Mouse (Mus musculus): ENCODE measurements around the gene Pnma1. TPM values are rescaled to one million over a fixed set of nuclear protein-coding genes. Genes with fewer than 3 reads are reported as not detected.

Pnma1 gene
- total RNA-seq, 2 experiments from 2014 or later: 0.35 to 0.43 TPM

DNA sequence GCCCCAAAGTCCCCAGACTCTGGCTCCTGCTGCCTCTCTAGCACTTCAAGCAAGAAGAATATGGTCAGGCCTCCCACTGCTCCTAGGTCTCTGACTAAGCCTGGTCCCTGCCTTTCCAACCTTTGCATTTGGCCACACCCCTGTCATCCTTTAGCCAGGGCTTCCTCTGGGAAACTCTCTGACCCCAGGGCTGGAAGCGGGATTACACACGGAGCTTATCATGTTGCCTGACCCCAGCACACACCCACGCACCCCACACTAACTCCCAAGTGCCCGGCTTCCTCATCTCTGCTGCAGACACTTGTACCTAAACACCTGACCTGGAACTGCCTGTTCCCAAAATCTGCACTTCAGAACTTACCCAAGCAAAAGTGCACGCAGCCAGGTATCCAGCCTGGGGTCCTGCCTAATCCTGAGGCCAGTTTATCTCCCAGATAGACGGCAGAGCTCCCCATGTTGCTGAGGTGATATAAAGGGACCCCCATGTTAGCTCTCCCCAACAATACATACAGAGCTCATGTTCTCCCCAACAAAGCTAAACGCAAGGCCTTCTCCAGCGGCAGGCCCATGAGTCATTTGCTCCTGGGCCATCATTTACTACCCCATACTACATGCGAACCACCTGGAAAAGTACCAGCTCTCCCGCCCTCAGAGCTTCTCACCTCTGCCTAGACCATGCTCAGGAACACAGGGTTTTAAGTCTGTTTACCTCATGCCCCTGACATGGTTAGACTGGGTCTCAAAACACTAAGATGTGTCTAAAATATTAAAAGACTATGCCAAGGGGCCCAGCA is 30.6 kb upstream of the Pnma1 start:
- intact Hi-C loops (cut with DNase I): no loop called here
- no peak for DNase-seq

DNA sequence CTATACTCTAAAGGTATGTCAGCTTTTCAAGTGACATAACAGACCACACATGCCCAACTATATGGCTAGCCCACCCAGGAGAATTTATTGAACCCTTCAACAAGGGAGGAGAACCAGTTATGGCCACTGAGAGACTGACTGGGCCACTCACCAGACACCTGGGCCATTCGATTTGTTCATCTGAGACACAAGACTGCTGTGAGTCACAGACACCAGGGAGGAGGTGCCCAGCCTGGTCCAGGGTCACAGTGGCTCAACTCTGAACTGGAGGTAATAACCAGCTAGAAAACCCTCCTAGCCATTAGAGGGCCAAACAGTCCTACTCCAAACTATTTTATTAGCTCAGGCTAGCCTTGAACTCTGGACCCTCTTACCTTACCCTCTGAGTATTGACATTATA is 29.8 kb upstream of the Pnma1 start:
- intact Hi-C loops (cut with DNase I): no loop called here
- no peak for DNase-seq

DNA sequence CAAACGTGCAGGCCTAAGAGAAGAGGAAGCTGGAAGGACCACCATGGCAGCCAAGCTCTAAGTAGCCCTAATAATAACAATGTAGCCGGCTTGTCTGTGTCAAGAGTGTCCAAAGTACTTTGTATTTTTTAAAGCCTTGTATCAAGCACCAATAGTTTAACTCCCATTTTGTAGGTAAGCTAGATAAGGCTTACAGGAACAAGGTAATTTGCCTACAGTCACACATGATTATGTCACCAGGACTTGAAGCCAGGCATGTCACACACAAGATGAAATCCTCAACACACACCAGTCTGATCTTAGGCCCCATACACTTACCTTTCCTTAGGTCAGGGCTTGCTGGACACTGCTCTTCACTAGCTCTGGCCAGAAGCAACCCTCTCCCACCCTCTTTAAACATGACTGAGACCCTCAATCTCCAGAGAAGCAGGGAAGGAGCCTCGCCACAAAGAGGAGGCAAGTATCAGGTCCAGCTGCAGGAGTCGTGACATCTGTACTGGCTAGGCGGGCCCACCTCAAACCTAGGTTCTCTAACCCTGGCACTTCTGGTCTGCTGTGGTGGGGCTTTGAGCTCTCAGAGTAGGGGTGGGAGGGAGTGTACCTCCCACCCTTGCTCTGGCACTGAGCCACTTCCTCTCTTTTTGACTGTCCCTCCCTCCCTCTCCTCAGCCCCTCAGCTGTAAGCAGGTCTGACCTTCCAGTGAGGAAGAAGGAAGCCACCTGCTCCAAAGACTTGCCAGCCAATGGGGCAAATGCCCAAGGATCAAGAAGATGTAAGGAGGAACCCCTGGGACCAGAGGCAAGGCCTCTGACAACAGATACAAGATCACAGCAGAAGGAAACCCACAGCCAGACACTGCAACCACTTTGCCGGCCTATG is 28.8 kb upstream of the Pnma1 start:
- intact Hi-C loops (cut with DNase I): no loop called here
- DNase-seq: no peak

DNA sequence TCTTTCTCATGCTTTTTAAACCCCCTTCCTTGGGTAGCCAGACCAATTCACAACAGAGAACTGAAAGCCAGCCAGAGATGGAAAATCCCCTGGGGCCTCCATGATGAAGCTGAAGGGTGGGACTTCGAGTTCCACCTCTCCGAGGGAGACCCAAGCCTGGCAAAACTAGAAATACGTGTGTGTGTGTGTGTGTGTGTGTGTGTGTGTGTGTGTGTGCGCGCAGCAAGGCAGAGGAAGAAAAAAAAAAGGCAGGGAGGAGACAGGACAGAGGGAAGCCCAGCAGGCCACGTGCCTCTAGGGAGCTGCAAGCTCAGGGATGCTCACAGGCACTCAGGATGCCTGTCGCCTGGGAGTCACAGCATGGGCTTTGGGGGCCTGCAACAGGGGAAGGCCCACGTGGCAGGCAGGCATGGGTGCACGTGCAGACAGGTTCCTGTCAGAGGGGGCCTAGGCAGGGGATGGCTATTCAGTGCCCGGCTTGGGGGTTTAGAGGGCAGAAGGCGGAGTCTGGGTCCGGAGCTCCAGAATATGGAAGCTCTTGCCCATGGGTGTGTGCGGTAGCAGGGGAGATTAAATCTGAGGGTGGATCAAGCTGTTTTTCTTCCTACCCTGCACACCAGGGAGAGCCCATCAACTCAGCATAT is 28.0 kb upstream of the Pnma1 start:
- intact Hi-C loops (cut with DNase I): no loop called here
- DNase-seq: peak in 1 of 2 experiments; percentile 47

DNA sequence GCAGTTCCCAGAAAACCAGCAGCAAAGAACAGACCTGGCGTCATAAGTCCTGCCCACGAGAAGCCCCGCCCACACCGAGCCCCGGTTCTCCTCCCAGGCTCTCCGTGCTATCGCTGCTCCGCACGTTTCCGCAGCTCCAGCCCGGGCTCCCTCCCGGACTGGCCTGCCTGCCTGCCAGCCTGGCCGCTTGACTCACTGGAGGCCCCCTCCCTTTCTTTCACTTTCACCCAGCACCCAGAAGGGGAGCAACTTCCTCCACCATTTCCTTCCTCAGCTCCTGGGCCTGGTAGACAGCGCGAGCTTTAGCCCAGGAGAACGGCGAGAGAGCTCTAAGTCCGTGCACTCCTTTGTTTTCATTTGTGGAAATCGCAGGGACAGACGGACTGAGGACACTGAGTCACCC is 27.4 kb upstream of the Pnma1 start:
- DNase-seq: peak; percentile 88 to 90
- intact Hi-C loops (cut with DNase I): loop anchor here (1.0 kb wide), 1 partner anchor 43 kb away; the partner anchor contains the start of gene Elmsan1

DNA sequence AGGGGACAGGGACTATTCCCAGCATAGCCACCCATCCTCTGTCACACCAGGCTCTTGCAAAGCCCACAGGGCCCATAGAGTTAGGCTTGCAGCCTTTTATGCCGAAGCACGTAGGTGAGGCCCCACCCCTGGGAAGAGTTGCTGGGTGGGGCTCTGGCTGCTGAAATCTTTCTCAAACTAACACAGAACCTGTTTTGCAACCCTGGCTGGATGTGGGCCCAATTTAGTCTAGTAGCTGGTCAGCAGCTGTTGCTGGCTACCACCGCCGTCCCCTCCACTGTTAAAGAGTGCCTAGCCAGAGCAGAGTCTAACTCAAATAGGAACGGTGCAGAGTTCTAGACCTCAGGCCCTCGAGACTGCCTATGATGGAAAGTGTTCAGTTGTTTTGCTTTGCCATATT is 26.6 kb upstream of the Pnma1 start:
- DNase-seq: peak; percentile 70 to 71
- intact Hi-C loops (cut with DNase I): loop anchor here (1.0 kb wide), 1 partner anchor 43 kb away; the partner anchor contains the start of gene Elmsan1

DNA sequence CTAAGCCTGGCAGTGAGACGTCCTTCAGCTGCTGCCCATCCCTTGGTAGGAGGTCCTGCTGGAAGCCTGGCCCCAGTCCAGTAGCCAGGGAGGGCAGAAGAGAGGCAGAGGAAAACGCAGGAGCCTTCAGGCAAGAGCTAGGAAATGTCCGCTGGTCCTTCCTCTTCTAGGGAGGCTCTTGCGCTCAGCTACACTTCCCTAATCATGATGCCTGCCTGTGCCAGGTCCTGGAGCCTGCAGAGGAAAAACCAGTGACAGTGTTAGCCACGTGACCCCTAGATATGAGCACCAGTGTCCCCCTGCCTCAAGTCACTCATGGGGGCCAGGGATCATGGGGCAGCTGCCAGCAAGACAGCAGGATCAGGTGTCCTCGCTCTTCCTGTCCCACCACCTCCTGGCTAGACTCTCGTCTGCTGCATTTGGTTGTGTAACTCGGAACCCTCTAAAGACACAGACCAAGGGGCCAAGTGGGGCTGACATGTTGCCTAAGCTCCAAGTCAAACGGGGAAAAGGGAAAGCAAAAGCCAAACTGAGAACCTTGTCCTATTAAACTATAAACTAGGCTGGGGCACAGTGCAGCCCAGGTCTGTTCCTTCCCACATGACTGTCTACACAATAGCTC is 26.0 kb upstream of the Pnma1 start:
- intact Hi-C loops (cut with DNase I): no loop called here
- peak; percentile 49 to 51 for DNase-seq

DNA sequence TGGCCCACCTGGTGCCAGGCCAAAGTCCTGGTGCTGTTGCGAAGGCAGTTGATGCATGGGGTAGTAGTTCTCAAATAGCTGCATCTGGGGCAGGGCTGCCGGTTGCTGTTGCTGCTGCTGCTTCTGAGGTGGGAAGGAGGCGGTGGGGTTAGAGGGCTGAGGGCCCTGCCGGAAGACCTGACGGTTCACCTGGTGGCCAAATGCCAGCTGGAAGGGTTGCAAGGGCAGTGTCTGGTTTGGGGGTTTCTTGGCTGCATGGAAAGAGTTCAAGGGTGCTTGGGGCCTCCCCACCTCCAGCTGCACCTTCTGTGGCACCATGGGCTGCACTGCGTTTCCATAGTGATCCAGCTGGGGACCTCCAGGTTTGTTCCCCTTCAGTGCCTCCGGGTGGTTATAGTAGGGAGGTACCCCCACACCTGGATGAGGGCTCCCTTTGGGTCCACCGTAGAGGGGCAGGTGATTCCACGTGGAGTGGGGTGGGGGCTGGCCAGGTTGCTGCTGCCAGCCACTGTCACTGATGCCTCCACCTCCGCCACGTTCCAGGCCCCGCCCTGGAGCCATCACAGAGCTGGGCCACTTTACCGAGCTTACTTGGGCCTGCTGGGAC is 25.1 kb upstream of the Pnma1 start:
- no peak for DNase-seq
- intact Hi-C loops (cut with DNase I): no loop called here

DNA sequence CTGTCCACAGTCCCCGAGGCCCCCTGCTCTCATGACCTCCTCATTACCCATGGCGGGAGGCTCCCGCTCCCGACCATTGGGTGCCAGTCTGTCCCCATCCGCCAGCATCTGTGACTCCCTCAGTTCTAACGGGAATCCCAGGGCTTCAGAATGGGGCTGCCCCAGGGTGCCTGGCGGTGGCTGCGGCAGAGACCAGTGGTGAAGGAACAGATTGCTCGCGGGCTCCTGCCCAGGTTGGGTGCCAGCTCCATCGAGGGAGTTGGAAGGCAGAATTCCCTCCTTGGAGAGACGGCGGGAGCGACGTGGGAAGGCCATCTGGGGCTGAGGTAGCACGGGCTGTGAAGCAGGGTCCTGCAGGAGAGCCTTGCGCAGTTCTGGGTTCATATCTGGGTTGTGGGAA is 24.6 kb upstream of the Pnma1 start:
- intact Hi-C loops (cut with DNase I): no loop called here
- DNase-seq: no peak

DNA sequence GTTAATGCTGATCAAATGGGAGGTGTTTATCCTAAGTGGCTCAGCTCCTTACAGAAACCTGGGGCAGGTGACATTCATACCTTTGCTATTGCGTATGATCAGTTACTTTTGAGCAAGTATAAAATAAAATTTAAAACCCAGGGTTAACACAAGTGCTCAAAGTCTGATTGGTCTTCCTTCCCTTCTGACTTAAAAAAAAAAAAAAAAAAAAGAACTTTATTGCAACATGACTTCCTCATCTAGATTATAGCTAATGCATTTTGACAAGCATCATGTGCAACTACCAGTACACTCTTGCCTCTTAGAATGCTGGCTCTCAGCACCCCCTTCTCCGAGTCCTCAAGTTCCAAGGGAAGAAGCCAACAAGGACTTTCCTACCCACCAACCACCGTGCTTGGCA is 23.9 kb upstream of the Pnma1 start:
- intact Hi-C loops (cut with DNase I): no loop called here
- no peak for DNase-seq

DNA sequence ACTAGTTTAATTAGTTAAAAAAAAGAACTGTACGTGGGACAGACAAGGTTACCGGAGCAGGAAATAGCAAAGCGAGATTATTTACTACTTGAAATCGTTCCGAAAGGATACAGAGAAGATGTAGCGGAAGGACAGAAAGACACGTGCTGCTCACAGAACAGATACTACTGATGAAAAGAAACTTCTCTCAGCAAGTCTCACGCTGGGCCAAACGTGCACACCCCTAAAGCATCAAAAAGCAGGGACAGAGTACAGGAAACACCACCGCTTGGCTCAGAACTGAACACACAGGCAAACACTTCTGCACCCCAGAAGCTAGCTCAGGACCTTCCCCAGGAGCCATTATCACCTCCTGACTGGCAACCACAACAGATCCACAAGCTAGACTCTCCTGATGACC is 22.3 kb upstream of the Pnma1 start:
- intact Hi-C loops (cut with DNase I): no loop called here
- no peak for DNase-seq

DNA sequence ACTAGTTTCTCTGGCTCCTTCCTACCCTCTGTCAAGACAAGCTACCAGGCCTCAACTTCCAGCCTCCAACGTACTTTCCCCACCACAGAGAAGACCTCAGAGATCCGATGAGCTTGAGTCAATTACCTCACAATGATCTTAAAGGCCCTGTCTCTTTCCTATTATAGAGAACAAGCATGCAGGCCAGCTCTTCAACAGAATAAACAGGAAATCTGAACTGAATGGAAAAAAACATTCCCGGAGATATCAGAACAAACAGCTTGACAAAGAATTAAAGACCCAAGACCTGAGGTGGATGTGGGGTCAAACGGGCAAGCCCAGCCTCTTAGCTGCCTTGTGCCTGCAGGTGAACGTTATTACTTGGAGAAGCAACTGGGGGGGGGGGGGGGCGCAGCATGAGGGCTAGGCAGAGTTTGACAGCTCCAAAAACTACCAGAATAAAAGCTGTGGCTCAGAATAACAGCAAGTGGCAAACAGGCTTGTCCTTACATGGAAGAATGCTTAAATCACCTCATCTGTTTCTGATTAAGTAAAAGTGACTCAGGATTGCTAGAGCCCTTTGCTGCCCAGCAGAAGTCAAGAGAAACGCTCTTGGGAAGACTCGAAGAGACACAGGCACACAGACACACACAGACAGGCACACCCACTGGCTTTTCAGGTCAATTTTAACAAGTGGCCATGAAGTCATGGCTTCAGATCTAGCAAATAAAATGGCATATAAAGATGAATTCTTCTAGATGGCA is 17.5 kb upstream of the Pnma1 start:
- intact Hi-C loops (cut with DNase I): no loop called here
- DNase-seq: no peak

DNA sequence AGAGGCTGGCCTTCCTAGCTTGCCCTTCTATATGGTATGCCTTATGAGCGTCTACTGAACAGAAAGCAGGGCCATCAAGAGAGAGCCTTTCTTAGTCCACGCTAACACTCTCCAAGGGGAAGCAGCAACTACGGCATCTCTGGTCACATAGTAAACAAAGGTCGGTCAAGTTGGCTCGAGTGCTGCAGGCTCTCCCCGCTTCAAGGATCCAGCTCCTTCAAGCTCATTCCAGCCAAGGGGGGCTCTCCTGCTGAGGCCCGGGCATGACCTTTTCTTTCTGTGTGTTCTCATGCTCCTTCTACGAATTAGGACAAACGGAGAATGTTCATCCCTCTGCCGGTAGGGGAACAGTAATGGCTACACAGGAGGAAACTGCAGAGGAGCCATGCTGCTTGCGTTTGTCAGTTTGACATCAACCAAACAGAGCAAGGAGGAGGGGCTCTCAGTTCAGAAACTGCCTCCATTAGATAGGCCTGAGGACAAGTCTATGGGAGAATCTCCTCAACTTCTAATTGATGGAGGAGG is 15.4 kb upstream of the Pnma1 start:
- peak in 1 of 2 experiments; percentile 0 for DNase-seq
- intact Hi-C loops (cut with DNase I): no loop called here

DNA sequence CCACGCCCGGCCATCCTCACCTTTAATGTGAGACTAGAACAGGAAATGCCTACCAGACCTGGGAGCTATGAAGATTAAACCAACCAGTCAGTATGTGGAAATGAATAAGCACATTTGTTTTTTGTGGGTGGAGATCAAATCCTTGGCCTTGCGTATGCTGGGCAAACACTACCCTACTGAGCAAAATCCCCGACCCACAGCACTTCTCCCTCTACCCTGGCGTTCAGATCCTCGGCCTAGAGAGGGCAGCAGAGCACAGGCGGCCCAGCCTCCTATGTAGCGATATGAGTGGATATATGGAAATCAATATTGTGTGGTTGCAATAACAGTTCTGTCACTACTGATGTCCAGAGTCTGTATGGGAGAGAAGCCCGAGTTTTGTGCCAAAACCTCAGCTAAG is 14.8 kb upstream of the Pnma1 start:
- peak; percentile 41 to 59 for DNase-seq
- intact Hi-C loops (cut with DNase I): no loop called here

DNA sequence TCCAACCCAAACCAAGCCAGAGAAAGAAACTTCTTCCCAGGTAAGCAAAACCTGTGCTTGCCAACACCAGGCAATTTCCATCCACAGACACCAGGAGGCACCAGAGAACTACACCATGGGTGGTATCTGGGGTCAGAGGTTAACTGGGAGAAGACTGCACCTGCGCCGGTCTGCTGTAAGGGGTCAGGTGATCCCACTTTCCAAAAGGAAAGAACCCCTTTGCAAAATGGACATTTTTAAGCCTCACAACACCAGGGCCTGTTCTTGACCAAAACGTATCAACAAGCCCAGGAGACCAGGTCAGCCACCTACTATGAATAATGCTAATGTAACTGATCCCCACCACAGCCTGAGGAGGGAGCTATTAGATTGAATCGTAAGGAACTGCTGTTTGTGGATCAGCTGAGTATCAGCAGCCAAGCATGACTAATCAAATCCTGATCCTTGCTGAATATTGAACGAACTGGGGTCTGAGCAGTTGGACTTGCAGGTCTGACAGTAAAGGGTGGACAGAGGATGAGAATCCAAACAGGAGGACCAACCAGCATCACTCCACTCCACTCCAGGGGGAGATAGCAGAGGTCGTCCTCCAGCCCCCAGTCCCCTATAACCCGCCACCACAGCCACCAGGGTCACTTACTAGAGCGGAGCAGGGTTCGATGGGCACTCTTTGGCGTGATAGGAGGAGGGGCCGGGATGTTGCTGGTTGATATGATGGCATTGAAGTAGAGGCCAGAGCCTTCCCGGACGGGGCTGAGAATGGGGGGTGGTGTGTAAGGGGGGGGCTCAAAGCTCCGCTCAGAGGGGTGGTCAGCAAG is 13.5 kb upstream of the Pnma1 start:
- peak; percentile 40 to 53 for DNase-seq
- intact Hi-C loops (cut with DNase I): loop anchor here (1.0 kb wide), 1 partner anchor 87 kb away; no protein-coding TSS in a partner anchor

DNA sequence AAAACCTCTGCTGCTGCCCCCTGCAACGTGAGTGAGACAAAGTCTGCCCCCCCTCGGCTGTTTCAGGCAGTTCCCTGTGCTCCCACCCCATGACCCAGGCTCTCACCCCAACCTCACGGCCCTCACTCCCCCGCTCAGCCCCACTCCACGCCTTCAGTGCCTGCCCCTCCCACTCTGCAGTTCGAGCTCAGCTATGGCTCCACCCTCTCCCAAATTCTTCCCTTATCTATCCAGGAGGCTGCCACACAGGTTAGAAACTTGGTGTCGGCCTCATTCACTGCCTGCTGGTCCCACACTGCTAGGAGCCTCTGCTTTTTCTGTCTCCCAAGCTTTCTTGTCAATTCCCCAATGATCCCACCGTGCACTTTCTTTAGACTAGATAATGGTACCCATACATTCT is 12.8 kb upstream of the Pnma1 start:
- intact Hi-C loops (cut with DNase I): loop anchor here (1.0 kb wide), 1 partner anchor 88 kb away; no protein-coding TSS in a partner anchor
- no peak for DNase-seq

DNA sequence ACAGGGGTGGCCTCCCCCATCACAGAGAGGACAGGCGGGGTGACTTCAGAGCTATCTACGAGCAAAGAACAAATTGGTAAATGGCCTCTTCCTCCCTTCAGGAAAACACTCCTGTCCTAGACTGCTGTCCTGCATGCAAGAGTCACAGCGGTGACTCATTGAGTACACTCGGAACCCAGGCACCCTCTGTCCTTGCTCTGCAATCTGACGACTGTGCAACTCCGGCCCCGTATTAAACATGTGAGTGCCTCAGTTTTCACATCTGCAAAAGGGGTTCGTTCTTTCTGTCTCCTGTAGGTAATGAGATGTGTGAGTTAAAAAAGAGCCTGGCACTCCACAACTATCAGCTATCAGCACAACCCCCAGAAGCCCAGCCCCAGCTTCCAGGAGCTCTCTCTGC is 12.2 kb upstream of the Pnma1 start:
- intact Hi-C loops (cut with DNase I): no loop called here
- no peak for DNase-seq

DNA sequence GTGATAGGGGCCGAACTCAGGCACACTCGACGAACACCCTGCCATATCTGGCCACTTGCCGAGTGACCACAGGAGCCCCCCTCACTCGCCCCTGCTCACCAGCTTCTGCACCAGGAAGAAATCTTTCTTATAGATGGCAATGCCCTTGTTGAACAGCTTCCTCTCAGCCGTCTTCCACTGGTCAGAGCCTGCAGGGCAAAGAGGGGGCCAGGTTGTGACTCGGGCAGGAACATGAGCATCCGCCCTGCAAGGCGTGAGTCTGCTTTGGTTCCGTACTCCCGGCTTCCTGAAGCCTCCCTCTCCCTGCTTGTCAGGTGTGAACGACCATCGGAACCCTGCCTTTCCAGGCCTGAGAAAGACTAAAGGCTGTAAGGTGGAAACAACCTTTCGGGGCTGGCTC is 9.9 kb upstream of the Pnma1 start:
- no peak for DNase-seq
- intact Hi-C loops (cut with DNase I): no loop called here

DNA sequence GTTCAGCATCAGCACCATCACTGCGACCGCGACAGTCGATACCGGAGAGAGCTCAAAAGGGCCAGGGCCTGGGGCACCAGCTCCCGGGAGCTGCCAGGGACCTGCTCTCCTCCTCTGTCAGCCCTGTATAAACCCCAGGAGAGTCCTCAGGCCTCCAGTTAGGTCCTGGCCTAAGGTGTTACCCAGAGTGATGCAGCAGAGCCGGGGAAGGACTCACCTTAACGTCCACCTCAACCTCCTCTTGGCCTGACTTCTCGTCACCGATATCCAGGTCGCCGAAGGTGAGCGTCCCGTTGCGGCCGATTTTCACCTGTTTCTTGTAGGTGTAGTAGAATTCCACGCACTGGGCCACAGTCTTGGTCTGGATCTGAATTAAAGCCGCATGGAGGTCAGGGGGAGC is 7.9 kb upstream of the Pnma1 start:
- DNase-seq: no peak
- intact Hi-C loops (cut with DNase I): no loop called here

All from heart, postnatal 10 days (tissue).